Mouse (Mus musculus) bone marrow, adult 2 months (tissue): Measurements from ENCODE around the gene Hdhd3. TPM values are rescaled to one million over a fixed set of nuclear protein-coding genes. Genes with fewer than 3 reads are reported as not detected.

Experiments
- H3K27ac ChIP-seq: fragments of 200-500 bp; 2 replicates; pipeline ENCODE4 v1.5.1; 2012; ENCODE audit warnings: low read depth, mild to moderate bottlenecking, control low read depth, inconsistent platforms, low read length; ENCODE audit not compliant: control insufficient read depth, poor library complexity, insufficient read depth
- H3K4me1 ChIP-seq: fragments of 200-500 bp; 2 replicates; pipeline ENCODE4 v1.6.1; 2011; ENCODE audit warnings: low read length; ENCODE audit not compliant: control insufficient read depth, insufficient read depth
- H3K4me3 ChIP-seq: fragments of 200-500 bp; replicated peaks from 2 replicates; pipeline ENCODE3; 2011; ENCODE audit warnings: mild to moderate bottlenecking, low read depth, low read length, control low read depth; ENCODE audit not compliant: control insufficient read depth
- CTCF ChIP-seq: fragments of 200-500 bp; IDR thresholded peaks from 2 replicates; pipeline ENCODE4 v1.5.1; 2011; ENCODE audit warnings: low read length, control low read depth; ENCODE audit not compliant: control insufficient read depth, insufficient read depth
- POLR2A ChIP-seq: fragments of 200-500 bp; IDR thresholded peaks from 2 replicates; pipeline ENCODE4 v1.6.1; 2011; ENCODE audit warnings: low read depth, mild to moderate bottlenecking, control low read depth, low read length, borderline replicate concordance; ENCODE audit not compliant: control insufficient read depth
- WGBS: fragments of 180-500 bp; shearing (Covaris S2); methylation state at CpG from one replicate; pipeline ENCODE4 v1.1.7; 2018; 5-methylcytosine and 5-hydroxymethylcytosine counted together
- polyA plus RNA-seq: library from polyadenylated mRNA; stranded (reverse); fragments of >200 nt; gene quantifications from 2 replicates; pipeline ENCODE4 v1.2.4, GENCODE M21; 2011; ENCODE audit warnings: low replicate concordance; ENCODE audit not compliant: missing spikeins, insufficient read depth, insufficient read length

Hdhd3 gene
- polyA plus RNA-seq: not detected in 2 replicates

GRCm38 (mm10) chr4:62503374-62503970 is at the start of gene Hdhd3:
Gene Hdhd3 (minus strand): TSS chr4:62503467.
- Histone ChIP-seq H3K4me1 (no peaks in the 10 kb centered on the region), H3K27ac (0 out of 2 replicates have a peak within 1 kb of the TSS, but pooled peaks have one; percentile 3), H3K4me3 (peak within 1 kb of the TSS; percentile 74)
- TF ChIP-seq POLR2A: no peak
- TF ChIP-seq CTCF: no peak
- 83% methylated on average over 3 of the region's 3 CpGs for WGBS

- no peaks in the 10 kb centered on the region for H3K4me1 ChIP-seq
- H3K4me3 ChIP-seq: no peak overlapping the region
- H3K27ac ChIP-seq: no peak overlapping the region
- no peak for TF ChIP-seq CTCF
- no peak for TF ChIP-seq POLR2A
- WGBS: 81% methylated on average over 7 of the region's 7 CpGs
These were observed 48.7 kb upstream of the Hdhd3 start for GRCm38 (mm10) chr4:62551966-62552365.

GRCm38 (mm10) chr4:62544801-62545200 is 41.5 kb upstream of the Hdhd3 start:
- Histone ChIP-seq H3K4me3 (no peak overlapping the region), H3K27ac (no peak overlapping the region)
- TF ChIP-seq CTCF: no peak
- TF ChIP-seq POLR2A: no peak

GRCm38 (mm10) chr4:62543782-62544181 is 40.5 kb upstream of the Hdhd3 start:
- TF ChIP-seq POLR2A (no peak), CTCF (no peak)
- WGBS: 81% methylated on average over 6 of the region's 6 CpGs
- H3K4me1 ChIP-seq: no peaks in the 10 kb centered on the region
- H3K27ac ChIP-seq: no peak overlapping the region
- H3K4me3 ChIP-seq: no peak overlapping the region

More at GRCm38 (mm10) chr4:62544801-62545200, 41.5 kb upstream of the Hdhd3 start:
- no peaks in the 10 kb centered on the region for H3K4me1 ChIP-seq

GRCm38 (mm10) chr4:62541802-62542201 is 38.5 kb upstream of the Hdhd3 start:
- H3K27ac ChIP-seq: no peak overlapping the region
- TF ChIP-seq CTCF (no peak), POLR2A (no peak)
- no peak overlapping the region for H3K4me3 ChIP-seq
- WGBS: 82% methylated on average over 3 of the region's 3 CpGs
- no peaks in the 10 kb centered on the region for H3K4me1 ChIP-seq

GRCm38 (mm10) chr4:62533729-62534128 is 30.5 kb upstream of the Hdhd3 start:
- 76% methylated on average over 6 of the region's 6 CpGs for WGBS

GRCm38 (mm10) chr4:62527655-62528054 is 24.4 kb upstream of the Hdhd3 start:
- Histone ChIP-seq H3K4me1 (no peaks in the 10 kb centered on the region; the same call in 1 of the 2 replicates), H3K4me3 (no peak overlapping the region), H3K27ac (no peak overlapping the region)
- 49% methylated on average over 4 of the region's 4 CpGs for WGBS
- TF ChIP-seq POLR2A: no peak
- no peak for TF ChIP-seq CTCF

More at GRCm38 (mm10) chr4:62533729-62534128, 30.5 kb upstream of the Hdhd3 start:
- H3K4me3 ChIP-seq: no peak overlapping the region
- no peak for TF ChIP-seq CTCF
- TF ChIP-seq POLR2A: no peak
- no peak overlapping the region for H3K27ac ChIP-seq
- no peaks in the 10 kb centered on the region for H3K4me1 ChIP-seq

GRCm38 (mm10) chr4:62526256-62526655 is 23.0 kb upstream of the Hdhd3 start:
- H3K4me3 ChIP-seq: no peak overlapping the region
- WGBS: 58% methylated on average over 2 of the region's 2 CpGs
- H3K4me1 ChIP-seq: no peaks in the 10 kb centered on the region; the same call in 1 of the 2 replicates
- no peak overlapping the region for H3K27ac ChIP-seq
- TF ChIP-seq POLR2A: no peak
- TF ChIP-seq CTCF: no peak
